Comparison of ENCODE assay signal across 43 mouse cellular contexts in genomic region chr14:33931853-33932252, GRCm38 (mm10). TPM values are rescaled to one million over a fixed set of nuclear protein-coding genes. Genes with fewer than 3 reads are reported as not detected.
DNase-seq lines count a peak whose midpoint lies in the region; ATAC-seq lines count a peak whose summit lies in the region.
"Had no signal": no experiment of that assay in that cellular context is flagged by ENCODE, and none has a peak within 500 bp of the region (broad histone marks: within the 10 kb centered on the region; RNA-seq: fewer than 3 reads in every experiment).

No protein-coding gene starts in this region.

- H3K4me1 ChIP-seq in heart, embryonic 13.5 days = peaks cover 12% of the 10 kb centered on the region
- H3K4me1 ChIP-seq in neural tube, embryonic 15.5 days = 0 out of 2 replicates have a peak, but pooled peaks cover 3% of the 10 kb centered on the region
- no peaks in the 10 kb centered on the region for H3K4me1 ChIP-seq in neural tube, embryonic 12.5 days
- H3K4me1 ChIP-seq: forebrain, embryonic 15.5 days; midbrain, embryonic 15.5 days; neural tube, embryonic 13.5 days had no signal

- no peak overlapping the region for H3K27ac ChIP-seq in heart, embryonic 13.5 days (replicated peaks)
- no peak overlapping the region for H3K27ac ChIP-seq in neural tube, embryonic 15.5 days (replicated peaks)
- no peak overlapping the region for H3K27ac ChIP-seq in neural tube, embryonic 12.5 days
- H3K27ac ChIP-seq: embryonic facial prominence, embryonic 13.5 days; forebrain, embryonic 10.5 days; forebrain, embryonic 15.5 days; kidney, postnatal 0 days; liver, embryonic 14.5 days; midbrain, embryonic 10.5 days; midbrain, embryonic 15.5 days; neural tube, embryonic 13.5 days had no signal

- no peak overlapping the region for H3K9ac ChIP-seq in heart, embryonic 13.5 days
- no peak overlapping the region for H3K9ac ChIP-seq in neural tube, embryonic 15.5 days (replicated peaks)
- no peak overlapping the region for H3K9ac ChIP-seq in neural tube, embryonic 12.5 days
- H3K9ac ChIP-seq: embryonic facial prominence, embryonic 13.5 days; forebrain, embryonic 15.5 days; liver, embryonic 14.5 days; lung, embryonic 14.5 days; midbrain, embryonic 15.5 days; neural tube, embryonic 13.5 days had no signal

- H3K27me3 ChIP-seq in heart, embryonic 13.5 days (replicated peaks) = peaks cover 97% of the 10 kb centered on the region
- peaks cover 14% of the 10 kb centered on the region for H3K27me3 ChIP-seq in neural tube, embryonic 15.5 days (replicated peaks)
- H3K27me3 ChIP-seq in neural tube, embryonic 12.5 days (replicated peaks) = peaks cover 3% of the 10 kb centered on the region; the same call in 1 of the 2 replicates
- H3K27me3 ChIP-seq: forebrain, embryonic 15.5 days; midbrain, embryonic 15.5 days had no signal

- H3K9me3 ChIP-seq in heart, embryonic 13.5 days = no peaks in the 10 kb centered on the region
- H3K9me3 ChIP-seq in neural tube, embryonic 15.5 days (replicated peaks) = no peaks in the 10 kb centered on the region
- no peaks in the 10 kb centered on the region for H3K9me3 ChIP-seq in neural tube, embryonic 12.5 days
- H3K9me3 ChIP-seq: embryonic facial prominence, embryonic 13.5 days; forebrain, embryonic 10.5 days; forebrain, embryonic 15.5 days; midbrain, embryonic 10.5 days; midbrain, embryonic 15.5 days; neural tube, embryonic 13.5 days had no signal

- H3K4me3 ChIP-seq in heart, embryonic 13.5 days = no peak overlapping the region
- H3K4me3 ChIP-seq in neural tube, embryonic 15.5 days (replicated peaks) = no peak overlapping the region
- no peak overlapping the region for H3K4me3 ChIP-seq in neural tube, embryonic 12.5 days
- H3K4me3 ChIP-seq: embryonic facial prominence, embryonic 13.5 days; forebrain, embryonic 10.5 days; forebrain, embryonic 15.5 days; midbrain, embryonic 10.5 days; midbrain, embryonic 15.5 days; neural tube, embryonic 13.5 days had no signal

- no peaks in the 10 kb centered on the region for H3K36me3 ChIP-seq in heart, embryonic 13.5 days
- H3K36me3 ChIP-seq in neural tube, embryonic 15.5 days = no peaks in the 10 kb centered on the region
- no peaks in the 10 kb centered on the region for H3K36me3 ChIP-seq in neural tube, embryonic 12.5 days
- H3K36me3 ChIP-seq: forebrain, embryonic 10.5 days; forebrain, embryonic 15.5 days; midbrain, embryonic 10.5 days; midbrain, embryonic 15.5 days; neural tube, embryonic 13.5 days had no signal

- peak overlapping the region; percentile 28; the same call in 1 of the 2 replicates for H3K4me2 ChIP-seq in heart, embryonic 13.5 days
- H3K4me2 ChIP-seq in neural tube, embryonic 15.5 days = no peak overlapping the region
- H3K4me2 ChIP-seq in neural tube, embryonic 12.5 days (replicated peaks) = no peak overlapping the region
- H3K4me2 ChIP-seq: embryonic facial prominence, embryonic 13.5 days; forebrain, embryonic 15.5 days; lung, embryonic 14.5 days; midbrain, embryonic 15.5 days; neural tube, embryonic 13.5 days had no signal

- DNase-seq in adrenal gland, adult (ENCODE audit: inconsistent age in 2 of 2, low spot score in 1 of 2) = peak; percentile 41 to 50
- no peak for DNase-seq in adrenal gland, adult 18-20 months (ENCODE audit: low spot score in 2 of 2)
- DNase-seq in heart, postnatal 25 days (ENCODE audit: low spot score) = no peak
- DNase-seq in neural tube, embryonic 10.5 days (ENCODE audit: extremely low spot score, low spot score) = peak; percentile 24
- DNase-seq in embryo, embryonic 11 days = no peak
- DNase-seq: adrenal gland, adult 8-10 months; cerebellum, adult 8-10 months; cerebellum, postnatal 25 days; gastrocnemius, postnatal 25 days; heart, adult 11 months; kidney, adult 2 months; left cerebral cortex, postnatal 4 days; liver; lung, embryonic 14.5 days; lung, postnatal 14 days; thymus, adult 2 months; thymus, postnatal 36 days had no signal

- ATAC-seq in heart, embryonic 13.5 days (ENCODE audit: extremely low read depth, insufficient number of reproducible peaks, low FRiP score, low TSS enrichment) = no peak
- ATAC-seq in neural tube, embryonic 15.5 days (ENCODE audit: low FRiP score) = no peak
- peak; percentile 7; the same call in 1 of the 2 replicates for ATAC-seq in neural tube, embryonic 12.5 days (ENCODE audit: low FRiP score, low read depth)
- ATAC-seq: forebrain, embryonic 15.5 days; hindbrain, embryonic 16.5 days; midbrain, embryonic 15.5 days; Patski had no signal

- WGBS in heart, embryonic 13.5 days = 39% methylated on average over 17 of the region's 17 CpGs
- WGBS in neural tube, embryonic 15.5 days = 64% methylated on average over 17 of the region's 17 CpGs
- 63% methylated on average over 17 of the region's 17 CpGs for WGBS in neural tube, embryonic 12.5 days

- intact Hi-C loops in heart, postnatal 25 days (cut with DNase I) = loop anchor here (2.0 kb wide), 1 partner anchor 237 kb away; no protein-coding TSS in a partner anchor

RNA-seq across cellular contexts. Expression of gene Gdf10, which starts 8.5 kb away (rescaled TPM):
- 10 to 100 TPM in 1 of 2 experiments, 1 to 10 TPM in 1; 7.2 to 10.6 TPM for total RNA-seq in adrenal gland, adult 18-20 months (2021)
- polyA plus RNA-seq in heart, embryonic 13.5 days (2015; fragmentation: Nextera tagmentation; extraction: Ambion mirVana) = 2.7 and 5.0 TPM in 2 replicates
- 1 to 10 TPM; 1.6 to 1.7 TPM for total RNA-seq in heart, postnatal 25 days (2021)
- 12.8 and 13.9 TPM in 2 replicates for polyA plus RNA-seq in neural tube, embryonic 15.5 days (2015; fragmentation: Nextera tagmentation; extraction: Ambion mirVana)
- 12.5 and 14.6 TPM in 2 replicates for polyA plus RNA-seq in neural tube, embryonic 12.5 days (2016; fragmentation: Nextera tagmentation; extraction: Ambion mirVana)
- total RNA-seq: CH12.LX; hematopoietic stem cell, adult 5-6 weeks; megakaryocyte progenitor cell, adult 5-6 weeks; MEL had no signal
- polyA plus RNA-seq: C2C12, Patski had no signal

RNA-seq across cellular contexts. Expression of gene Gdf2, which starts 9.0 kb away (rescaled TPM):
- total RNA-seq in adrenal gland, adult 18-20 months (2021) = under 1 TPM in 1 of 2 experiments, not detected in 1; 0.10 TPM
- 0.41 and 0.43 TPM in 2 replicates for polyA plus RNA-seq in heart, embryonic 13.5 days (2015; fragmentation: Nextera tagmentation; extraction: Ambion mirVana)
- under 1 TPM; 0.26 to 0.36 TPM for total RNA-seq in heart, postnatal 25 days (2021)
- polyA plus RNA-seq in neural tube, embryonic 15.5 days (2015; fragmentation: Nextera tagmentation; extraction: Ambion mirVana) = 0.05 and 0.11 TPM in 2 replicates
- polyA plus RNA-seq in neural tube, embryonic 12.5 days (2016; fragmentation: Nextera tagmentation; extraction: Ambion mirVana) = not detected in 2 replicates
- total RNA-seq: adrenal gland, adult 8-10 months; CH12.LX; gastrocnemius, adult 18-20 months; gastrocnemius, postnatal 25 days; hematopoietic stem cell, adult 5-6 weeks; layer of hippocampus, adult 8-10 months; layer of hippocampus, postnatal 25 days; left cerebral cortex, adult 8-10 months; left cerebral cortex, postnatal 4 days; megakaryocyte progenitor cell, adult 5-6 weeks; MEL had no signal
- polyA plus RNA-seq: C2C12; forebrain, embryonic 10.5 days; forebrain, embryonic 15.5 days; kidney, adult 2 months; kidney, postnatal 0 days; lung, embryonic 14.5 days; midbrain, embryonic 10.5 days; midbrain, embryonic 15.5 days; neural tube, embryonic 13.5 days; Patski; stomach, embryonic 14.5 days; thymus, adult 2 months had no signal

RNA-seq across cellular contexts. Expression of gene Rbp3, which starts 21.9 kb away (rescaled TPM):
- not detected for total RNA-seq in adrenal gland, adult 18-20 months (2021)
- polyA plus RNA-seq in heart, embryonic 13.5 days (2015; fragmentation: Nextera tagmentation; extraction: Ambion mirVana) = 0.03 and 0.09 TPM in 2 replicates
- not detected for total RNA-seq in heart, postnatal 25 days (2021)
- polyA plus RNA-seq in neural tube, embryonic 15.5 days (2015; fragmentation: Nextera tagmentation; extraction: Ambion mirVana) = not detected in 2 replicates
- not detected in 2 replicates for polyA plus RNA-seq in neural tube, embryonic 12.5 days (2016; fragmentation: Nextera tagmentation; extraction: Ambion mirVana)
- total RNA-seq: adrenal gland, adult 8-10 months; CH12.LX; gastrocnemius, adult 18-20 months; gastrocnemius, postnatal 25 days; hematopoietic stem cell, adult 5-6 weeks; layer of hippocampus, postnatal 25 days; megakaryocyte progenitor cell, adult 5-6 weeks; MEL had no signal
- polyA plus RNA-seq: C2C12; embryonic facial prominence, embryonic 13.5 days; forebrain, embryonic 10.5 days; frontal cortex, adult 2 months; intestine, embryonic 14.5 days; kidney, adult 2 months; kidney, postnatal 0 days; lung, embryonic 14.5 days; neural tube, embryonic 13.5 days; Patski; stomach, embryonic 14.5 days; thymus, adult 2 months had no signal

RNA-seq across cellular contexts. Expression of gene Zfp488, which starts 46.7 kb away (rescaled TPM):
- not detected for total RNA-seq in adrenal gland, adult 18-20 months (2021)
- polyA plus RNA-seq in heart, embryonic 13.5 days (2015; fragmentation: Nextera tagmentation; extraction: Ambion mirVana) = 0.03 TPM in 2 replicates
- total RNA-seq in heart, postnatal 25 days (2021) = not detected
- polyA plus RNA-seq in neural tube, embryonic 15.5 days (2015; fragmentation: Nextera tagmentation; extraction: Ambion mirVana) = 0.84 and 0.96 TPM in 2 replicates
- polyA plus RNA-seq in neural tube, embryonic 12.5 days (2016; fragmentation: Nextera tagmentation; extraction: Ambion mirVana) = 0.04 and 0.18 TPM in 2 replicates
- total RNA-seq: CH12.LX; gastrocnemius, adult 18-20 months; gastrocnemius, postnatal 25 days; hematopoietic stem cell, adult 5-6 weeks; MEL had no signal
- polyA plus RNA-seq: C2C12; heart, embryonic 16.5 days; kidney, adult 2 months; kidney, postnatal 0 days; liver, embryonic 14.5 days; thymus, adult 2 months had no signal

Comparison
In these comparisons a context has a peak if more than half of its experiments do, and no peak if none do; other contexts are left out.
1. DNase-seq: peak in adrenal gland, adult (2 of 2) and neural tube, embryonic 10.5 days (single experiment); none in adrenal gland, adult 18-20 months (0 of 2), heart, postnatal 25 days (single experiment) and embryo, embryonic 11 days (single experiment).